Mouse (Mus musculus) neural tube, embryonic 15.5 days (tissue): ENCODE results near the gene Ndufc1. TPM values are rescaled to one million over a fixed set of nuclear protein-coding genes. Genes with fewer than 3 reads are reported as not detected.
"Not testable (repeated sequence)": the region's sequence is repeated elsewhere in the genome, so short reads cannot be mapped to it uniquely, and the experiment has no call there.

Source experiments
- ATAC-seq: fragments of 200-750 bp; cut with Nextera tagmentation; 2 replicates; pipeline ENCODE4 v1.8.0; 2017; ENCODE audit warnings: mild to moderate bottlenecking, moderate TSS enrichment, moderate library complexity; ENCODE audit not compliant: low FRiP score
- H3K27ac ChIP-seq: fragments of 300-500 bp; sonication (generic); replicated peaks from 2 replicates; pipeline ENCODE4 v1.5.1; 2015; ENCODE audit warnings: mild to moderate bottlenecking, inconsistent platforms
- H3K27me3 ChIP-seq: fragments of 300-500 bp; sonication (generic); replicated peaks from 2 replicates; pipeline ENCODE4 v1.6.1; 2015; ENCODE audit warnings: inconsistent platforms
- H3K36me3 ChIP-seq: fragments of 300-500 bp; sonication (generic); 2 replicates; pipeline ENCODE4 v1.6.1; 2015; ENCODE audit warnings: inconsistent platforms
- H3K4me1 ChIP-seq: fragments of 300-500 bp; sonication (generic); 2 replicates; pipeline ENCODE4 v1.6.1; 2015; ENCODE audit warnings: inconsistent platforms
- H3K4me2 ChIP-seq: fragments of 300-500 bp; sonication (generic); 2 replicates; pipeline ENCODE4 v1.6.1; 2015; ENCODE audit warnings: inconsistent platforms, mild to moderate bottlenecking, moderate library complexity
- H3K4me3 ChIP-seq: fragments of 300-500 bp; sonication (generic); replicated peaks from 2 replicates; pipeline ENCODE4 v1.5.1; 2015; ENCODE audit warnings: mild to moderate bottlenecking, inconsistent platforms
- H3K9ac ChIP-seq: fragments of 300-500 bp; sonication (generic); replicated peaks from 2 replicates; pipeline ENCODE4 v1.6.1; 2015; ENCODE audit warnings: mild to moderate bottlenecking, inconsistent platforms
- H3K9me3 ChIP-seq: fragments of 300-500 bp; sonication (generic); replicated peaks from 2 replicates; pipeline ENCODE4 v1.6.1; 2016; ENCODE audit warnings: inconsistent platforms
- WGBS: fragments of 180-500 bp; shearing (Covaris S2); methylation state at CpG from one replicate; pipeline ENCODE4 v1.1.7; 2015; ENCODE audit warnings: mixed read lengths; 5-methylcytosine and 5-hydroxymethylcytosine counted together
- polyA plus RNA-seq: library from polyadenylated mRNA; unstranded; fragments of >200 nt; fragmentation: Nextera tagmentation; extraction: Ambion mirVana; gene quantifications from 2 replicates; pipeline ENCODE4 v1.2.1, GENCODE M21; 2015

Gene Ndufc1
- 784 and 883 TPM in 2 replicates for polyA plus RNA-seq

GRCm38 (mm10) chr3:51408561-51409183 is at the start of gene Ndufc1:
TSS of gene Ndufc1 (minus strand) at chr3:51408988.
- peak within 1 kb of the TSS; percentile 63 for H3K4me3 ChIP-seq
- peak within 1 kb of the TSS; percentile 76 for H3K4me2 ChIP-seq
- no peaks in the 10 kb centered on the region for H3K9me3 ChIP-seq
- H3K9ac ChIP-seq = peak within 1 kb of the TSS; percentile 81
- H3K27me3 ChIP-seq = no peaks in the 10 kb centered on the region
- peak; percentile 91 for ATAC-seq
- H3K4me1 ChIP-seq = peaks cover 17% of the 10 kb centered on the region
- H3K36me3 ChIP-seq = peaks cover 13% of the 10 kb centered on the region
- under 1% methylated on average over 39 of the region's 40 CpGs for WGBS
- peak within 1 kb of the TSS; percentile 95 for H3K27ac ChIP-seq

DNA sequence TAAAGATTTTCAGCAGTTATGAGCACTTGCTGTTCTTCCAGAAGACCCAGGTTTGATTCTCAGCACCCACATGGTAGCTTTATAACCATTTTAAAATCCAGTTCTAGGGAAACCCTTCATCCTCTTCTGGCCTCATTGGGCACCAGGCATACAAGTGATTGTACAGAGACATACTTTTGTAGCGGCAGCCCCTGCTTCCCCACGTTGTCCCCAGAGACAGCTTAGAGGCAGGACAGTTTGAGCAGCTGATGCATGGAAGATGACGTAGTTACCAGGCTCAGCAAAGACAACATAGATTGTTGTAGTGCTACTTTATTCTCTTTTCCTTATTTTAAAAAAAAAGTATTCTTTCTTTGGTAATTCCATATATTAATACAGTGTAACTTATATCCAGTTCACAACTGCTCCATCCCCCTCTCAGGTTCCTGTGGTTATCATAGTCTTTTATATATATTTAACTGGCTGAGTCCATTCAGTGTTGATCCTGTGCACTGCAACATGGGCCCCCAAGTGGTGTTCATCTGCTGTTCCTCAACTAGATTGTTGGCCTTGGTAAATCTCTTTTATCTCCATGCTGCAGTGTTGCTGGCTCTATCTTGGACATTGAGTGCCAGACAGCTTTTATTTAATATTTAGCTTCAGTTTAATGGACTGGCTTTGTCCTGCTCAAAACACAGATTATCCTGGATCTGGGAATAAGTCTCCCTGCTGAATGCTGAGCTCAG is 26.2 kb upstream of the Ndufc1 start:
- Histone ChIP-seq H3K27me3 (no peaks in the 10 kb centered on the region), H3K4me2 (no peak overlapping the region), H3K9me3 (no peaks in the 10 kb centered on the region), H3K36me3 (0 out of 2 replicates have a peak, but pooled peaks cover 6% of the 10 kb centered on the region), H3K4me1 (no peaks in the 10 kb centered on the region), H3K27ac (no peak overlapping the region), H3K4me3 (no peak overlapping the region), H3K9ac (no peak overlapping the region)
- ATAC-seq = no peak
- 67% methylated on average over 3 of the region's 3 CpGs for WGBS

DNA sequence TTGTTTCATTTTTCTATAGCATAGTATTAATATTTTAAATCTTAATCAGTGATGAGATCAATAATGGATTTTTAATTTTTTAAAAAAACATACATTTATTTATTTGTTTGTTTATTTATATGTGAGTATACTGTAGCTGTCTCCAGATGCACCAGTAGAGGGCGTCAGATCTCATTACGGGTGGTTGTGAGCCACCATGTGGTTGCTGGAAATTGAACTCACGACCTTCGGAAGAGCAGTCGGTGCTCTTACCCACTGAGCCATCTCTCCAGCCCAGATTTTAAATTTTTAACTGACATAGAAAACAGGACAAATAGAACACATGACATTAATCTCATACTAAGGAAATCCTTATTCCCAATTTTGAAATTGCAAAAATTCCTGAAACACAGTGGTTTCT is 25.6 kb upstream of the Ndufc1 start:
- not testable (repeated sequence) for H3K27ac ChIP-seq, H3K4me2 ChIP-seq, ATAC-seq, H3K9ac ChIP-seq, H3K27me3 ChIP-seq, H3K4me3 ChIP-seq, H3K4me1 ChIP-seq, H3K36me3 ChIP-seq, H3K9me3 ChIP-seq
- WGBS = 84% methylated on average over 5 of the region's 5 CpGs

- Histone ChIP-seq H3K27me3 (no peaks in the 10 kb centered on the region), H3K9ac (no peak overlapping the region)
Observed at GRCm38 (mm10) chr3:51425394-51425793, 16.6 kb upstream of the Ndufc1 start.

DNA sequence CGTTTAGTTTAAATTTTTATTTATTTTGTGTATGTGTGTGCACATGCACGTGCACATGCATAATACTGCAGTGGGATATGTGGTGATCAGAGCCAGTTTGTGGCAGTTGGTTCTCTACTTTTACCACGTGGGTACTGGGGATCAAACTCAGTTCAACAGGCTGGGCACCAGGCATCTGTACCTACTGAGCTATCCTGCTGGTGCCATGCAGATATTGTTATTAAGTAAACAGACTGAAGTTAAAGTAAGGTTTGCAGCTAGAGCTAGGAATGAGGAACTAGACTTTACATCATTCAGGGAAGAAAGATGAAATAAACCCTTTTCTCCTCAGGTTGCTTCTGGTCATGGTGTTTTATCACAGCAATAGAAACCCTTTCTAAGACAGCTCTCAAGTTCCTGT is 13.1 kb upstream of the Ndufc1 start:
- 90% methylated on average over 3 of the region's 3 CpGs for whole genome bisulfite sequencing
- no peaks in the 10 kb centered on the region for H3K27me3 ChIP-seq
- ATAC-seq = no peak
- no peak overlapping the region for H3K9ac ChIP-seq
- no peak overlapping the region for H3K27ac ChIP-seq
- no peak overlapping the region for H3K4me2 ChIP-seq
- H3K9me3 ChIP-seq = no peaks in the 10 kb centered on the region
- H3K36me3 ChIP-seq = no peaks in the 10 kb centered on the region
- peaks cover 22% of the 10 kb centered on the region for H3K4me1 ChIP-seq
- H3K4me3 ChIP-seq = no peak overlapping the region

More at GRCm38 (mm10) chr3:51425394-51425793, 16.6 kb upstream of the Ndufc1 start:
- Histone ChIP-seq H3K4me1 (no peaks in the 10 kb centered on the region), H3K4me3 (no peak overlapping the region), H3K27ac (no peak overlapping the region), H3K36me3 (no peaks in the 10 kb centered on the region), H3K9me3 (no peaks in the 10 kb centered on the region), H3K4me2 (no peak overlapping the region)
- ATAC-seq = no peak

- Histone ChIP-seq H3K4me3 (no peak overlapping the region), H3K4me1 (peaks cover 32% of the 10 kb centered on the region), H3K4me2 (peak overlapping the region; percentile 86), H3K27ac (no peak overlapping the region), H3K27me3 (no peaks in the 10 kb centered on the region), H3K36me3 (no peaks in the 10 kb centered on the region), H3K9me3 (no peaks in the 10 kb centered on the region), H3K9ac (no peak overlapping the region)
- no peak for ATAC-seq
- WGBS = 84% methylated on average over 2 of the region's 2 CpGs
Observed at GRCm38 (mm10) chr3:51417966-51418365, 9.2 kb upstream of the Ndufc1 start.

DNA sequence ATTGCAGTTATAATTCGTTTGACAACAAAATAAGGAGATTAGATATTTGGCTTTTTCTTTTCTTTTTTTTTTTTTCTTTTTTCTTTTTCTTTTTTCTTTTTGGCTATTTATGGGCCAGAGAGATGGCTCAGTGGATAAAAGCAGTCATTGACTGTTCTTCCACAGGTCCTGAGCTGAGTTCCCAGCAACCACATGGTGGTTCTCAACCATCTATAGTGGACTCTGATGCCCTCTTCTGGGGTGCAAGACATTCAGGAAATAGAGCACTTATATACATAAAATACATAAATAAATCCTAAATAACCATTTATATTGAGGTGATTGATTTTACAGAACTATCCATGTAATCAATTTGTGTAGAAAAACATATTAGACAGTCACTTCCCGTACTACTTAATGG is 8.7 kb upstream of the Ndufc1 start:
- Histone ChIP-seq H3K9ac (no peak overlapping the region), H3K4me1 (peaks cover 32% of the 10 kb centered on the region), H3K4me2 (peak overlapping the region; percentile 86), H3K36me3 (no peaks in the 10 kb centered on the region), H3K9me3 (no peaks in the 10 kb centered on the region), H3K27ac (no peak overlapping the region), H3K4me3 (peak overlapping the region; percentile 98), H3K27me3 (no peaks in the 10 kb centered on the region)
- no peak for ATAC-seq
- 49% methylated on average over 2 of the region's 2 CpGs for WGBS

DNA sequence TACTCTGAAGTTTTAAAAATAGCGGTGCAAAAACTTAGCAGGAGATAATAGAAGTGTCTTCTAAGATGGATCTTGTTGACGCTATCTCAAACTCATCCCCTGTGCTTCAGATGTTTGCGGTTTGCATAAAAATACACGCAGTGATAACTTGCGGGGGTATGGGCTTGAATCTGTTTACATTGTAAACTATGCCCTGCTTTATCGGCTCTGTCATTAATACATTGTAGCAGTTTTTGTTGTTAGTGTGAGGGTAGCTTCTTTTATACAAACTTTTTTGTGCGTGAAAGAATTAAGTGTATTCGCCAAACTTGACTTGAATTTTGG is 8.3 kb upstream of the Ndufc1 start:
- peak overlapping the region; percentile 92 for H3K27ac ChIP-seq

DNA sequence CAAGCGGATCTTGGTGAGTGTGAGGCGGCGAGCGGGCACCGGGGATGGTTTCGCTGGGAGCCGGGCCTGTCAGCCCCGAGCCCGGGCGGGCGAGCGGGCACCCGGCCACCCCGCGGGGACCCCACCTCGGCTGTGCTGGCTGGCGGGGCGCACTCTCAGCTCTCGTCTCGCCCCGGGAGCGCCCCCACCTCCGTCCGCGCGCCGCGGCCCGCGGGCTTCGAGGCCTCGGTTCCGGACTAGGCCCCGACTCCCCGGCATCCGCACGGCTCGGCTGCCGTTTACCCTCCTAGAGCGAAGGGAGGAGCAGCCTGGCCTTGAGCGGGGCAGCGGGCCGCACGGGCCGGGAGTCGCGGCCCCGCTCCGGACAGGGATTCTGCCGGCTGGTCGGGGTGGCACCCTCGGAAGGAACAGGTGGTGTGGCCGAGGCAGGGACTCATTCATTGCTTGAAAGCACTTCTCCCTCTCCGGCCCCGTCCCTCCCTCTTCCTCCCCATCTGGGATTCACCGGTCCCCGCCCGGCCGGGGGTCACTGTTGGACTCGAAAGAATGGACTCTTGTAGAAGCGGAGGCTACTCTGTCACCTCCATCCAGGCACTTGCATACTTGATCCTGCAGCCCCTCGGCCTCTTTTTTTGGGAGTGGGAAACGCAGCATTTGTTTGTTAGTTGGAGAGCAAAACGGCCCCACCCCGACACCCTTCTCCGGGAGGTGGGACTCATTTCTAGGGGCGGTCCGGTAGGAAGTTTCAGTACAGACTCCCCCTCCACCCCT is 7.8 kb upstream of the Ndufc1 start:
- ATAC-seq = peak; percentile 66
- Histone ChIP-seq H3K4me1 (peaks cover 32% of the 10 kb centered on the region), H3K9me3 (no peaks in the 10 kb centered on the region), H3K4me2 (peak overlapping the region; percentile 86), H3K4me3 (peak overlapping the region; percentile 98), H3K27me3 (no peaks in the 10 kb centered on the region), H3K27ac (peak overlapping the region; percentile 92), H3K36me3 (no peaks in the 10 kb centered on the region), H3K9ac (peak overlapping the region; percentile 85)
- WGBS = under 1% methylated on average over 62 of the region's 68 CpGs

More for the DNA sequence above, 8.3 kb upstream of the Ndufc1 start:
- Histone ChIP-seq H3K4me3 (peak overlapping the region; percentile 98), H3K9me3 (no peaks in the 10 kb centered on the region), H3K27me3 (no peaks in the 10 kb centered on the region), H3K9ac (peak overlapping the region; percentile 85), H3K36me3 (no peaks in the 10 kb centered on the region), H3K4me1 (peaks cover 32% of the 10 kb centered on the region), H3K4me2 (peak overlapping the region; percentile 86)
- WGBS = 9% methylated on average over 8 of the region's 8 CpGs
- no peak for ATAC-seq

DNA sequence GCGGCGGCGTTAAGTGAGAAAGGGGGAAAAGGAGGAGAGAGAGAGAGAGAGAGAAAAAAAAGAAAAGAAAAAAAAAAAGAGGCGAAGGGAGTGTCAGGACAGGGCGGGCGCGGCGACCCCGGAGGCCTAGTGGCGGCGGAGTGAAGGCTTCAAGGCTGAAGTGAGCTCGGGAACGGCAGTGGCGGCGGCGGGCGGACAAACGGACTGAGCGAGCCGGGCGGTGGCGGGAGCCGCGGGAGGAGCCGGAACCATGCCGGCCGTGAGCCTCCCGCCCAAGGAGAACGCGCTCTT is 7.2 kb upstream of the Ndufc1 start:
- Histone ChIP-seq H3K9me3 (no peaks in the 10 kb centered on the region), H3K4me3 (peak overlapping the region; percentile 98), H3K36me3 (no peaks in the 10 kb centered on the region), H3K27me3 (no peaks in the 10 kb centered on the region), H3K9ac (peak overlapping the region; percentile 85), H3K27ac (peak overlapping the region; percentile 92), H3K4me2 (peak overlapping the region; percentile 86), H3K4me1 (peaks cover 32% of the 10 kb centered on the region)
- under 1% methylated on average over 29 of the region's 30 CpGs for WGBS
- peak; percentile 66; the same call in 1 of the 2 replicates for ATAC-seq

DNA sequence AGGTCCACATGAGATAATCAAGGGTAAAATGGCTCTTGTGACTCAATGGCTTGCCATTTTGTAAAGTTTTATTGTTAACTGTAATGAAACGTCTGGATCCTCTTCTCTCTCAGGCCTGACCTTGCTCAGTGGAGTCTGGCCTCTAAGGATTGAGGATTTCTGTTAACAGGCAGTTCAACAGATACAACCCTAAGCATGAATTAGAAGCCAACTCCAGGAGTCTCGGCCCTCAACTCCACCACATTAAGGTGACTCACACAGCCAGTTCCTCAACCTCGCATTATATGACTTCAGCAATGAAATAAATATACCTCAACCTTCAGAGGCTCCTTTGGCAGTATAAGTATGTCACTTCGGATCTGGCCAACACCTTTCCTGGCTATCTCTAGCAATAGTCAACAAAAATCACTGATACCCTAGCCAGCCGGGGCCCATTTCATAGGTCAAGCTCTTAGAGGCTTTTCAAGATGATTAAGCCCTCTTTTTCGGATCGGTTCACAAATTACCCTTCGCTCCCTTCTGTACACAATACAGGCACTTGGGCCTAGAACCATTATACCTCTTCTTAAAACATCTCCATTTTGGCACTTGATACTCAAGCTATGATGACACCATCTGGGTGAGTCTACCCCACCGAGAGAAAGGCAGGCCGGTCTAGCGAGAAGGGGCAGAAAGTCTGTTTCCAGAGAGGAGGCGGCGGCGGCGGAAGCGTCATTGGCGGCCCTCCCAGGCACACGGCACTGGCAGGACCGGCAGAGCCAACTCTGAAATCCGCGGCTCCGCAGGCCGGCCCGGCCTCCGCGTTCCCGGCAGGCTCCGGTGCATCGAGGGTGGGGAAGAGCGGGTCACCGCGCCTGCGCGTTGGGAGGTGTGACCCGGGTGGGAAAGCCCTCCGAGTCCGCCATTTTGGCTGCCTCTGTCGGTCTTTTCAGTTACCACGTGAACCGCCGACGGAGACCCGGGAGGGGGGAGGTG is 6.6 kb upstream of the Ndufc1 start, which contains the start of gene Naa15:
Gene Naa15, plus strand, starts transcription at position 51 of the 975 bp plus-strand sequence.
- Histone ChIP-seq H3K4me1 (peaks cover 32% of the 10 kb centered on the region), H3K36me3 (no peaks in the 10 kb centered on the region), H3K9me3 (no peaks in the 10 kb centered on the region), H3K27ac (peak within 1 kb of the TSS; percentile 92), H3K4me2 (peak within 1 kb of the TSS; percentile 86), H3K4me3 (peak within 1 kb of the TSS; percentile 98), H3K27me3 (no peaks in the 10 kb centered on the region), H3K9ac (peak within 1 kb of the TSS; percentile 85)
- peak; percentile 91 for ATAC-seq
- 4% methylated on average over 43 of the region's 43 CpGs for WGBS
